Mouse (Mus musculus) cortical plate, adult 2 months (tissue): Measurements from ENCODE around the gene Rpl27a. TPM values are rescaled to one million over a fixed set of nuclear protein-coding genes. Genes with fewer than 3 reads are reported as not detected.

ENCODE experiments used
- H3K27ac ChIP-seq: fragments of 200-500 bp; 2 replicates; pipeline ENCODE4 v1.5.1; 2012; ENCODE audit warnings: low read length, control low read depth, inconsistent platforms; ENCODE audit not compliant: insufficient read depth
- H3K4me1 ChIP-seq: fragments of 200-500 bp; 2 replicates; pipeline ENCODE4 v1.6.1; 2011; ENCODE audit warnings: low read length; ENCODE audit not compliant: control insufficient read depth, insufficient read depth
- H3K4me3 ChIP-seq: fragments of 200-500 bp; 2 replicates; pipeline ENCODE4 v1.5.1; 2011; ENCODE audit warnings: mild to moderate bottlenecking, low read length, control low read depth; ENCODE audit not compliant: insufficient read depth
- CTCF ChIP-seq: fragments of 200-500 bp; IDR thresholded peaks from 2 replicates; pipeline ENCODE4 v1.5.1; 2011; ENCODE audit warnings: mild to moderate bottlenecking, control low read depth, low read length; ENCODE audit not compliant: insufficient read depth; ENCODE audit errors: extremely low read depth
- POLR2A ChIP-seq: fragments of 200-500 bp; IDR thresholded peaks from 2 replicates; pipeline ENCODE4 v1.6.1; 2011; ENCODE audit warnings: mild to moderate bottlenecking, low read length, control low read depth; ENCODE audit not compliant: insufficient read depth; ENCODE audit errors: extremely low read depth
- polyA plus RNA-seq: library from polyadenylated mRNA; depleted of rRNA; stranded (reverse); fragments of >200 nt; gene quantifications from 2 replicates; pipeline ENCODE4 v1.2.3, GENCODE M21; 2012

Gene Rpl27a
- polyA plus RNA-seq, 1 experiment: 325 TPM

GRCm38 (mm10) chr7:109524763-109525162 is 5.8 kb downstream of the Rpl27a start:
- no peak for TF ChIP-seq CTCF
- no peak for TF ChIP-seq POLR2A
- peaks cover 4% of the 10 kb centered on the region; the same call in 1 of the 2 replicates for H3K4me1 ChIP-seq
- H3K4me3 ChIP-seq: no peak overlapping the region
- H3K27ac ChIP-seq: 0 out of 2 replicates have a peak overlapping the region, but pooled peaks have one; percentile 19

GRCm38 (mm10) chr7:109525740-109526663 is 7.1 kb downstream of the Rpl27a start:
- H3K4me3 ChIP-seq: no peak overlapping the region
- no peaks in the 10 kb centered on the region for H3K4me1 ChIP-seq
- TF ChIP-seq CTCF (no peak), POLR2A (no peak)
- no peak overlapping the region for H3K27ac ChIP-seq

- no peak overlapping the region for H3K4me3 ChIP-seq
- TF ChIP-seq CTCF: no peak
- TF ChIP-seq POLR2A: no peak
- H3K27ac ChIP-seq: no peak overlapping the region
- no peaks in the 10 kb centered on the region; the same call in 1 of the 2 replicates for H3K4me1 ChIP-seq
Measured at GRCm38 (mm10) chr7:109527536-109527935, 8.6 kb downstream of the Rpl27a start.

GRCm38 (mm10) chr7:109528356-109528755 is 9.4 kb downstream of the Rpl27a start:
- H3K4me3 ChIP-seq: no peak overlapping the region
- TF ChIP-seq CTCF: peak; percentile 57
- TF ChIP-seq POLR2A: no peak
- H3K27ac ChIP-seq: no peak overlapping the region
- H3K4me1 ChIP-seq: no peaks in the 10 kb centered on the region; the same call in 1 of the 2 replicates

- Histone ChIP-seq H3K4me3 (no peak overlapping the region), H3K4me1 (no peaks in the 10 kb centered on the region; the same call in 1 of the 2 replicates), H3K27ac (no peak overlapping the region)
- TF ChIP-seq CTCF (no peak), POLR2A (no peak)
Measured at GRCm38 (mm10) chr7:109529741-109530140, 10.8 kb downstream of the Rpl27a start.

GRCm38 (mm10) chr7:109531501-109531900 is 12.6 kb downstream of the Rpl27a start:
- Histone ChIP-seq H3K4me1 (no peaks in the 10 kb centered on the region; the same call in 1 of the 2 replicates), H3K4me3 (no peak overlapping the region), H3K27ac (no peak overlapping the region)
- TF ChIP-seq CTCF (no peak), POLR2A (no peak)

- TF ChIP-seq CTCF: no peak
- no peak for TF ChIP-seq POLR2A
- Histone ChIP-seq H3K4me1 (no peaks in the 10 kb centered on the region; the same call in 1 of the 2 replicates), H3K27ac (no peak overlapping the region), H3K4me3 (no peak overlapping the region)
Measured at GRCm38 (mm10) chr7:109532691-109533090, 13.7 kb downstream of the Rpl27a start.

GRCm38 (mm10) chr7:109533129-109533528 is 14.2 kb downstream of the Rpl27a start:
- no peak for TF ChIP-seq POLR2A
- no peak for TF ChIP-seq CTCF
- Histone ChIP-seq H3K4me1 (no peaks in the 10 kb centered on the region; the same call in 1 of the 2 replicates), H3K4me3 (no peak overlapping the region), H3K27ac (no peak overlapping the region)

GRCm38 (mm10) chr7:109533888-109534287 is 14.9 kb downstream of the Rpl27a start:
- H3K27ac ChIP-seq: no peak overlapping the region
- H3K4me3 ChIP-seq: no peak overlapping the region
- TF ChIP-seq POLR2A: no peak
- TF ChIP-seq CTCF: no peak
- H3K4me1 ChIP-seq: no peaks in the 10 kb centered on the region; the same call in 1 of the 2 replicates
